Mouse (Mus musculus): ENCODE measurements around the gene Zfp410. TPM values are rescaled to one million over a fixed set of nuclear protein-coding genes. Genes with fewer than 3 reads are reported as not detected.

Gene Zfp410
- 34.2 and 34.5 TPM in 2 replicates for polyA plus RNA-seq (2015; fragmentation: Nextera tagmentation; extraction: Ambion mirVana)

GRCm38 (mm10) chr12:84316721-84317621, at the start of gene Zfp410:
TSS of gene Zfp410 (plus strand) at chr12:84316852.
- peak; percentile 30; the same call in 1 of the 2 replicates for TF ChIP-seq CTCF (IDR thresholded peaks at IDR 0.05; ENCODE audit: low read depth)
- peaks cover 8% of the 10 kb centered on the region; the same call in 1 of the 2 replicates for H3K36me3 ChIP-seq (ENCODE audit: control insufficient read depth, insufficient read depth)
- peak within 1 kb of the TSS; percentile 97 for H3K27ac ChIP-seq (ENCODE audit: low read depth, low read length)
- peak within 1 kb of the TSS; percentile 88 for H3K4me3 ChIP-seq (ENCODE audit: low read depth, low read length)
- no peaks in the 10 kb centered on the region; the same call in 1 of the 2 replicates for H3K4me1 ChIP-seq (replicated peaks; ENCODE audit: control insufficient read depth, insufficient read depth, low read length)
- H3K4me2 ChIP-seq (replicated peaks; ENCODE audit: low read depth): peak within 1 kb of the TSS; percentile 82
- under 1% methylated on average over 77 of the region's 77 CpGs for WGBS
- peak; percentile 90 for ATAC-seq
- no peaks in the 10 kb centered on the region for H3K9me3 ChIP-seq (ENCODE audit: control insufficient read depth)
- no peaks in the 10 kb centered on the region for H3K27me3 ChIP-seq (replicated peaks; ENCODE audit: control insufficient read depth, insufficient read depth, low read length)
- H3K9ac ChIP-seq (ENCODE audit: low read depth, low read length): peak within 1 kb of the TSS; percentile 95

- no peaks in the 10 kb centered on the region for H3K9me3 ChIP-seq (ENCODE audit: control insufficient read depth)
- H3K4me2 ChIP-seq (replicated peaks; ENCODE audit: low read depth): no peak overlapping the region
- TF ChIP-seq CTCF (IDR thresholded peaks at IDR 0.05; ENCODE audit: low read depth): no peak
- ATAC-seq: no peak
- no peak overlapping the region for H3K4me3 ChIP-seq (ENCODE audit: low read depth, low read length)
- 63% methylated on average over 2 of the region's 2 CpGs for WGBS
- H3K27me3 ChIP-seq (replicated peaks; ENCODE audit: control insufficient read depth, insufficient read depth, low read length): no peaks in the 10 kb centered on the region
- H3K27ac ChIP-seq (ENCODE audit: low read depth, low read length): no peak overlapping the region
- no peaks in the 10 kb centered on the region for H3K4me1 ChIP-seq (replicated peaks; ENCODE audit: control insufficient read depth, insufficient read depth, low read length)
- no peaks in the 10 kb centered on the region for H3K36me3 ChIP-seq (ENCODE audit: control insufficient read depth, insufficient read depth)
- no peak overlapping the region for H3K9ac ChIP-seq (ENCODE audit: low read depth, low read length)
Measured at GRCm38 (mm10) chr12:84267264-84267663, 49.4 kb upstream of the Zfp410 start.

- Histone ChIP-seq H3K4me1 (replicated peaks; ENCODE audit: control insufficient read depth, insufficient read depth, low read length) (no peaks in the 10 kb centered on the region), H3K9ac (ENCODE audit: low read depth, low read length) (no peak overlapping the region), H3K27ac (ENCODE audit: low read depth, low read length) (no peak overlapping the region), H3K27me3 (replicated peaks; ENCODE audit: control insufficient read depth, insufficient read depth, low read length) (no peaks in the 10 kb centered on the region), H3K36me3 (ENCODE audit: control insufficient read depth, insufficient read depth) (no peaks in the 10 kb centered on the region), H3K4me2 (replicated peaks; ENCODE audit: low read depth) (no peak overlapping the region), H3K9me3 (ENCODE audit: control insufficient read depth) (no peaks in the 10 kb centered on the region), H3K4me3 (ENCODE audit: low read depth, low read length) (no peak overlapping the region)
- 43% methylated on average over 5 of the region's 5 CpGs for WGBS
- no peak for ATAC-seq
- no peak for TF ChIP-seq CTCF (IDR thresholded peaks at IDR 0.05; ENCODE audit: low read depth)
Measured at GRCm38 (mm10) chr12:84273366-84273765, 43.3 kb upstream of the Zfp410 start.

GRCm38 (mm10) chr12:84275288-84275687, 41.4 kb upstream of the Zfp410 start:
- 0 out of 2 replicates have a peak overlapping the region, but pooled peaks have one; percentile 11 for H3K9ac ChIP-seq (ENCODE audit: low read depth, low read length)
- no peaks in the 10 kb centered on the region for H3K36me3 ChIP-seq (ENCODE audit: control insufficient read depth, insufficient read depth)
- no peaks in the 10 kb centered on the region for H3K27me3 ChIP-seq (replicated peaks; ENCODE audit: control insufficient read depth, insufficient read depth, low read length)
- no peak for TF ChIP-seq CTCF (IDR thresholded peaks at IDR 0.05; ENCODE audit: low read depth)
- no peaks in the 10 kb centered on the region for H3K9me3 ChIP-seq (ENCODE audit: control insufficient read depth)
- WGBS: 68% methylated on average over 9 of the region's 9 CpGs
- H3K27ac ChIP-seq (ENCODE audit: low read depth, low read length): no peak overlapping the region
- ATAC-seq: no peak
- no peak overlapping the region for H3K4me3 ChIP-seq (ENCODE audit: low read depth, low read length)
- no peak overlapping the region for H3K4me2 ChIP-seq (replicated peaks; ENCODE audit: low read depth)
- H3K4me1 ChIP-seq (replicated peaks; ENCODE audit: control insufficient read depth, insufficient read depth, low read length): no peaks in the 10 kb centered on the region

GRCm38 (mm10) chr12:84276288-84276687, 40.4 kb upstream of the Zfp410 start:
- Histone ChIP-seq H3K4me3 (ENCODE audit: low read depth, low read length) (no peak overlapping the region), H3K4me2 (replicated peaks; ENCODE audit: low read depth) (no peak overlapping the region), H3K9me3 (ENCODE audit: control insufficient read depth) (no peaks in the 10 kb centered on the region), H3K4me1 (replicated peaks; ENCODE audit: control insufficient read depth, insufficient read depth, low read length) (no peaks in the 10 kb centered on the region), H3K27ac (ENCODE audit: low read depth, low read length) (no peak overlapping the region), H3K27me3 (replicated peaks; ENCODE audit: control insufficient read depth, insufficient read depth, low read length) (no peaks in the 10 kb centered on the region), H3K36me3 (ENCODE audit: control insufficient read depth, insufficient read depth) (no peaks in the 10 kb centered on the region), H3K9ac (ENCODE audit: low read depth, low read length) (no peak overlapping the region)
- ATAC-seq: no peak
- no peak for TF ChIP-seq CTCF (IDR thresholded peaks at IDR 0.05; ENCODE audit: low read depth)
- WGBS: 61% methylated on average over 2 of the region's 2 CpGs

- WGBS: 78% methylated on average over 4 of the region's 4 CpGs
- Histone ChIP-seq H3K4me3 (ENCODE audit: low read depth, low read length) (no peak overlapping the region), H3K9me3 (ENCODE audit: control insufficient read depth) (no peaks in the 10 kb centered on the region), H3K36me3 (ENCODE audit: control insufficient read depth, insufficient read depth) (no peaks in the 10 kb centered on the region), H3K9ac (ENCODE audit: low read depth, low read length) (no peak overlapping the region), H3K4me2 (replicated peaks; ENCODE audit: low read depth) (no peak overlapping the region), H3K27me3 (replicated peaks; ENCODE audit: control insufficient read depth, insufficient read depth, low read length) (no peaks in the 10 kb centered on the region), H3K27ac (ENCODE audit: low read depth, low read length) (no peak overlapping the region), H3K4me1 (replicated peaks; ENCODE audit: control insufficient read depth, insufficient read depth, low read length) (no peaks in the 10 kb centered on the region)
- TF ChIP-seq CTCF (IDR thresholded peaks at IDR 0.05; ENCODE audit: low read depth): peak; percentile 42
- ATAC-seq: no peak
Measured at GRCm38 (mm10) chr12:84276799-84277198, 39.9 kb upstream of the Zfp410 start.
